Mouse (Mus musculus): Measurements from ENCODE around the gene Misp.
A peak's percentile ranks its signal among the peaks of the same experiment; 100 is the strongest.

Gene Misp

DNA sequence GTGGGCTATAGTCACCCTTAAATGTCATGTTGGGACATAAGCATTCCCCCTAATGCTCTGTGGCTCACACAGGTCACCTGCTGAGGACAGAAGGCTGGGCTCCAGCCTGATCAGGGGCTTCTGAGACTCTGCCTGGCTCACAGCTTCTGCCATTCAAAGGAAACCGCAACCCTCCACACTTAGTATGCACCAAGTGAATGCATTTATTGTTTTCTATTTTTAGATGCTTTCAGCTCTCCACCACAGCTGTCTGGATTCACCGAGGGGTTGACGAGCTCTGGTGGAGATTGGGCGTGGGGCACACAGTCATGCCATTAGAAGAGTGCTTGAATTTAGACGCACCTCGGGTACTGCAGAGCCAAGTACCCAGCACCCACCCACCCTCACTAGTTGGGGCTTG, 52.5 kb downstream of the Misp start:
- DNase-seq (ENCODE audit: low spot score in 2 of 2) = no peak

DNA sequence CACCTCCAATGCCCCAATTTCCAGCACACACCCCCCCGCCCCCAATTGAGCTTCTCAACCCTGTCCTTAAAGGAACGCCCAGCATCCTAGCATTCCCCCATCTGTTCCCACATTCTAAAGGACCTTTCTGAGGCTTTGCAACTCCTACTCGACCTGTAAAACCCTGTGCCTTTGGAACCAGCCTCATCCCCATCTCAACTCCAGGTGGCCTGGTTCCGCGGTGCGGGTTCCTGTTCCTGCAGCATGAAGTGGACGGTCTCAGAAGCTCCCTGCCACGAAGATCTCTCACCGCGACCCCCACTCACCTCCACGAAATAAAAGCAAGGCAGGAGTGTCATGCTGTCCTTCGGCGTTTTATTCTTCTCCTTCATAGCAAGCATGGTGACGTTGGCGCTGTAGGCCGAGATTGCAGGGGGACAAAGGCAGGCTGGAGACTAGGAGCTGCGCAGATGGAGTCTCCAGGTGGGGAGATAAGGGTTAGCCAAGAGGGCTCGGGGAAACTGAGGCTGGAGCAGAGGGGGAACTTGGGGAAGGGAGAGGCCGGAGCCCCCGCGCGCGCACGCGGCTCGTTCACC, 53.0 kb downstream of the Misp start:
- no peak for DNase-seq (ENCODE audit: low spot score in 2 of 2)

DNA sequence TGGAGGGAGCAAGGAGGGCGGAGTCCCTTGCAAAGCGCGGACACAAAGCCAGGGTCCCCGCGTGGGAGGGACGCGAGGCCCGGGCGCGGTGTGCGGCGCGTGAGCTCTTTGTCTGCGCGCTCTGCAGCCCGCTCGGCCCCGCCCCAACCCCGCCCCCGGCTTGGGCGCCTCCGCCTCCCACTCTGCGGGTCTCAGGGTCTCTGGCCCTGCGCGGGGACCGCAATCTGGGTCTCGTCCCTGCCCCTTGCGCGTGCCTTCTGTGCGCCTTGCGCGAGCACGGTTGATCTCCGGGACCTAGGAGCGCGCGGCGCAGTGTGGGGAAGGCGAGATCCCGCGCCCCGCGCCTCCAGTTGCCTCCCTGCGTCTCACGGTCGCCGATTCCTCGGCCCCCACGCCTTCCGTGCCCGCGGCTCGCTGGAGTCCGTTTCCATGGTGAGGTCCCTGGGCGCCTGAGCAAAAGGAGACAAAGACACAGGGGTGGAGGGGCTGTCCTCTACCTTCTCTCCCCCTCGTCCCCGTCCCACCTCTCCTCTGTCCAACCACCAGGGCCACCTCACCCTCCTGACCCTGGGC, 53.6 kb downstream of the Misp start, which contains the start of the genes Prtn3 and Plppr3:
Gene Prtn3, plus strand, starts transcription at position 187 of the 573 bp plus-strand sequence.
Gene Plppr3, minus strand, starts transcription at position 345 of the 573 bp plus-strand sequence.
- DNase-seq (ENCODE audit: low spot score in 2 of 2) = no peak

GRCm38 (mm10) chr10:79877174-79877573, 56.4 kb downstream of the Misp start:
- DNase-seq (ENCODE audit: low spot score in 2 of 2) = no peak

- peak in 1 of 2 experiments; percentile 70 for DNase-seq (ENCODE audit: low spot score in 2 of 2)
These were observed 57.0 kb downstream of the Misp start for GRCm38 (mm10) chr10:79877757-79878156.

- DNase-seq (ENCODE audit: low spot score in 2 of 2) = no peak
These were observed 58.7 kb downstream of the Misp start for GRCm38 (mm10) chr10:79879527-79879926.
